In the genomic region with DNA sequence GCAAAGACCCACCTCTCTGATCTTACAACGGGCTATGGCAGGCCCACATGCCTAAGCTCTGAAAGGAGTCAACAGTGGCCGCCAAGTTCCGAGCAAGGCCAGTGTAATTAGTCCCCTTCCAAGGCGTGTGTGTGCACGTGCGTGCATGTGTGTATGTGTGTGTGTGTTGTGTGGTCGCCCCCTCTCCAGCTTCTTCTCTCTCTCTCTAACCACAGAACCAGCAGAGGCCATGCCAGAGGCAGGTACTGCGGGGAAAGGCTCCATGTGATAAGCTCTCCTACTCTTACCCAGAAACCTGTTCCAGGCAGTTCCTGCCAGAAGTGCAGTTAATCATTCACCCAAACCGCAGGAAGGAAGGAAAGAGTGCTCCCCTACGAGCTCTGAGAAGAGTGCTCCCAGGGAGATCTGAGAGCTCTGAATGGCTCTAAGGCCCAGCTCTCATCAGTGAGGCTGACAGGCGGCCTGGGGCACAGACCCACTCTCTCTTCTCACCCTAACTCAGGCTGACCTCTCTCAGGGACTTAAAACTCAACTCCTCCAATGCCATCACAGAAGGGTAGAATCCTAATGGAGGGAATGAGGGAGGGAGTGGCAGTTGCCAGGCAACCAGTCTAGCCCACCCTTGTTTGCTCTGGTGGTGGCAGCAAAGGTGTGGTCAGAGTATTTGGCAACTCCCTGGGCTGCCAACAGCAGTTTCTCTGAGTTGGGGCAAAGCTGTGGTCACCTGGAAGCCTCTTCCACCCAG, we compare ENCODE assay signal across 11 mouse cellular contexts. TPM values are rescaled to one million over a fixed set of nuclear protein-coding genes. Genes with fewer than 3 reads are reported as not detected.
DNase-seq lines count a peak whose midpoint lies in the region; ATAC-seq and TF ChIP-seq lines count a peak whose summit lies in the region.
"Had no signal": no experiment of that assay in that cellular context is flagged by ENCODE, and none has a peak within 500 bp of the region (broad histone marks: within the 10 kb centered on the region; RNA-seq: fewer than 3 reads in every experiment).

A gene (plus strand): TSS at position 386 of the 745 bp plus-strand sequence.

- H3K9me3 ChIP-seq in limb, embryonic 13.5 days: no peaks in the 10 kb centered on the region
- H3K9me3 ChIP-seq in limb, embryonic 10.5 days (replicated peaks): no peaks in the 10 kb centered on the region
- H3K9me3 ChIP-seq in stomach, embryonic 14.5 days (ENCODE audit: control insufficient read depth, low read depth, low read length): no peaks in the 10 kb centered on the region
- H3K9me3 ChIP-seq in neural tube, embryonic 15.5 days (replicated peaks): no peaks in the 10 kb centered on the region

- no peak for DNase-seq in limb, embryonic 10.5 days (ENCODE audit: low spot score)
- DNase-seq in liver, adult 2 months (ENCODE audit: extremely low read depth, low read depth, low spot score): peak; percentile 94
- no peak for DNase-seq in spleen, adult 12 weeks (ENCODE audit: low spot score)
- DNase-seq: cerebellum, adult 9-10 months; gastrocnemius, postnatal 25 days had no signal

- peaks cover 56% of the 10 kb centered on the region for H3K36me3 ChIP-seq in limb, embryonic 13.5 days
- H3K36me3 ChIP-seq in limb, embryonic 10.5 days: peaks cover 63% of the 10 kb centered on the region
- H3K36me3 ChIP-seq in liver, adult 2 months (ENCODE audit: control insufficient read depth, insufficient read depth, low read length): peaks cover 4% of the 10 kb centered on the region; the same call in 1 of the 2 replicates
- H3K36me3 ChIP-seq in stomach, embryonic 14.5 days (ENCODE audit: control insufficient read depth, insufficient read depth, low read length): peaks cover 14% of the 10 kb centered on the region; the same call in 1 of the 2 replicates
- peaks cover 34% of the 10 kb centered on the region for H3K36me3 ChIP-seq in neural tube, embryonic 15.5 days

- H3K4me1 ChIP-seq in limb, embryonic 13.5 days: no peaks in the 10 kb centered on the region
- no peaks in the 10 kb centered on the region for H3K4me1 ChIP-seq in limb, embryonic 10.5 days
- peaks cover 11% of the 10 kb centered on the region for H3K4me1 ChIP-seq in liver, adult 2 months (ENCODE audit: control insufficient read depth, insufficient read depth, low read length)
- H3K4me1 ChIP-seq in stomach, embryonic 14.5 days (ENCODE audit: control insufficient read depth, insufficient read depth, low read length): no peaks in the 10 kb centered on the region
- no peaks in the 10 kb centered on the region for H3K4me1 ChIP-seq in neural tube, embryonic 15.5 days

- no peak within 1 kb of the TSS for H3K9ac ChIP-seq in limb, embryonic 13.5 days
- H3K9ac ChIP-seq in liver, adult 2 months (ENCODE audit: low read depth, low read length): peak within 1 kb of the TSS; percentile 50
- 0 out of 2 replicates have a peak within 1 kb of the TSS, but pooled peaks have one; percentile 11 for H3K9ac ChIP-seq in stomach, embryonic 14.5 days (replicated peaks; ENCODE audit: low read depth, low read length)
- no peak within 1 kb of the TSS for H3K9ac ChIP-seq in neural tube, embryonic 15.5 days (replicated peaks)

- H3K27me3 ChIP-seq in limb, embryonic 13.5 days: no peaks in the 10 kb centered on the region
- no peaks in the 10 kb centered on the region for H3K27me3 ChIP-seq in limb, embryonic 10.5 days (ENCODE audit: low read depth, poor library complexity, severe bottlenecking)
- no peaks in the 10 kb centered on the region for H3K27me3 ChIP-seq in liver, adult 2 months (ENCODE audit: control insufficient read depth, insufficient read depth, low read length)
- no peaks in the 10 kb centered on the region for H3K27me3 ChIP-seq in stomach, embryonic 14.5 days (ENCODE audit: control insufficient read depth, insufficient read depth, low read length)
- no peaks in the 10 kb centered on the region for H3K27me3 ChIP-seq in neural tube, embryonic 15.5 days (replicated peaks)

- 75% methylated on average over 11 of the region's 11 CpGs for WGBS in limb, embryonic 13.5 days
- WGBS in limb, embryonic 10.5 days: 79% methylated on average over 11 of the region's 11 CpGs
- 24% methylated on average over 11 of the region's 11 CpGs for WGBS in liver, adult 2 months
- WGBS in stomach, embryonic 14.5 days: 62% methylated on average over 11 of the region's 11 CpGs
- WGBS in neural tube, embryonic 15.5 days: 74% methylated on average over 11 of the region's 11 CpGs

- no peak within 1 kb of the TSS for H3K4me3 ChIP-seq in limb, embryonic 13.5 days
- no peak within 1 kb of the TSS for H3K4me3 ChIP-seq in limb, embryonic 10.5 days
- H3K4me3 ChIP-seq in liver, adult 2 months (ENCODE audit: insufficient read depth, low read depth, low read length): no peak within 1 kb of the TSS
- peak within 1 kb of the TSS; percentile 10 for H3K4me3 ChIP-seq in stomach, embryonic 14.5 days (ENCODE audit: low read depth, low read length)
- no peak within 1 kb of the TSS for H3K4me3 ChIP-seq in neural tube, embryonic 15.5 days (replicated peaks)

- H3K4me2 ChIP-seq in limb, embryonic 13.5 days (replicated peaks): no peak within 1 kb of the TSS
- H3K4me2 ChIP-seq in stomach, embryonic 14.5 days (replicated peaks; ENCODE audit: low read depth, low read length): peak within 1 kb of the TSS; percentile 25
- no peak within 1 kb of the TSS for H3K4me2 ChIP-seq in neural tube, embryonic 15.5 days

- no peak for TF ChIP-seq POLR2A in liver, adult 2 months (IDR thresholded peaks at IDR 0.05; ENCODE audit: extremely low read depth, insufficient read depth, low read length)

- peak within 1 kb of the TSS; percentile 10; the same call in 1 of the 2 replicates for H3K27ac ChIP-seq in limb, embryonic 13.5 days
- H3K27ac ChIP-seq in limb, embryonic 10.5 days: no peak within 1 kb of the TSS
- peak within 1 kb of the TSS; percentile 87 for H3K27ac ChIP-seq in liver, adult 2 months (replicated peaks; ENCODE audit: insufficient read depth, low read depth, low read length)
- H3K27ac ChIP-seq in stomach, embryonic 14.5 days (ENCODE audit: low read length): peak within 1 kb of the TSS; percentile 93
- H3K27ac ChIP-seq in neural tube, embryonic 15.5 days (replicated peaks): no peak within 1 kb of the TSS

- ATAC-seq in limb, embryonic 13.5 days (ENCODE audit: low FRiP score, low read depth): no peak
- ATAC-seq in hematopoietic stem cell, adult 5-6 weeks (replicated peaks in 1 of 2; ENCODE audit: insufficient read depth in 1 of 2, low FRiP score in 2 of 2, low TSS enrichment in 1 of 2, low read depth in 1 of 2, poor library complexity in 2 of 2, severe bottlenecking in 2 of 2): peak; percentile 60 to 68
- ATAC-seq in stomach, embryonic 14.5 days (ENCODE audit: insufficient number of reproducible peaks, insufficient read depth, low FRiP score, low read depth): peak; percentile 87
- no peak for ATAC-seq in neural tube, embryonic 15.5 days (ENCODE audit: low FRiP score)
- no peak for ATAC-seq in frontal cortex, adult (ENCODE audit: low TSS enrichment)

- no peaks in the 10 kb centered on the region for H3K79me2 ChIP-seq in liver, adult 2 months (ENCODE audit: control insufficient read depth, insufficient read depth, low read length)

- TF ChIP-seq CTCF in liver, adult 2 months (IDR thresholded peaks at IDR 0.05; ENCODE audit: low read depth, low read length): no peak

RNA-seq across cellular contexts. Expression of the gene that starts here (rescaled TPM):
- 1.4 TPM in 2 replicates for polyA plus RNA-seq in limb, embryonic 13.5 days (2015; fragmentation: Nextera tagmentation; extraction: Ambion mirVana)
- 1.0 and 1.1 TPM in 2 replicates for polyA plus RNA-seq in limb, embryonic 10.5 days (2016; fragmentation: Nextera tagmentation; extraction: Ambion mirVana)
- total RNA-seq in hematopoietic stem cell, adult 5-6 weeks (2017): 3.8 and 6.6 TPM in 2 replicates
- 0.54 and 0.55 TPM in 2 replicates for total RNA-seq in liver, adult 2 months (2014; rRNA removed)
- 0.38 and 0.71 TPM in 2 replicates for polyA plus RNA-seq in liver, adult 2 months (2012; rRNA removed)
- polyA plus RNA-seq in stomach, embryonic 14.5 days (2014; fragmentation: Nextera tagmentation; extraction: Ambion mirVana): 35.9 and 41.9 TPM in 2 replicates
- 0.68 and 3.1 TPM in 2 replicates for polyA plus RNA-seq in neural tube, embryonic 15.5 days (2015; fragmentation: Nextera tagmentation; extraction: Ambion mirVana)
- total RNA-seq: gastrocnemius, postnatal 25 days; midbrain, postnatal 0 days had no signal

Comparison
In these comparisons a context has a peak if more than half of its experiments do, and no peak if none do; other contexts are left out.
1. H3K27ac ChIP-seq: peak in limb, embryonic 13.5 days (single experiment) and stomach, embryonic 14.5 days (single experiment); none in limb, embryonic 10.5 days (single experiment) and neural tube, embryonic 15.5 days (single experiment).
2. Peak in DNase-seq, H3K27ac ChIP-seq and H3K9ac ChIP-seq in liver, adult 2 months; RNA of the gene not detected or under 1 TPM.
3. ATAC-seq: peak in hematopoietic stem cell, adult 5-6 weeks (2 of 2) and stomach, embryonic 14.5 days (single experiment); none in limb, embryonic 13.5 days (single experiment), neural tube, embryonic 15.5 days (single experiment) and frontal cortex, adult (single experiment).